Mouse (Mus musculus) heart, postnatal 0 days (tissue): ENCODE measurements around the gene Tppp. TPM values are rescaled to one million over a fixed set of nuclear protein-coding genes. Genes with fewer than 3 reads are reported as not detected.

Experiments
- ATAC-seq: fragments of 200-750 bp; cut with Nextera tagmentation; 2 replicates; pipeline ENCODE4 v1.8.0; 2017; ENCODE audit warnings: low read depth, moderate number of reproducible peaks, moderate library complexity; ENCODE audit not compliant: insufficient read depth
- DNase-seq: peaks from one replicate; pipeline ENCODE4 v3.0.0-alpha.2; 2016; ENCODE audit warnings: low spot score
- H3K27ac ChIP-seq: fragments of 300-500 bp; sonication (generic); 2 replicates; pipeline ENCODE4 v1.5.1; 2014; ENCODE audit warnings: low read depth, mild to moderate bottlenecking
- H3K27me3 ChIP-seq: fragments of 300-500 bp; sonication (generic); 2 replicates; pipeline ENCODE4 v1.6.1; 2014; ENCODE audit warnings: low read length, mixed read lengths; ENCODE audit not compliant: control insufficient read depth, insufficient read depth
- H3K36me3 ChIP-seq: fragments of 300-500 bp; sonication (generic); replicated peaks from 2 replicates; pipeline ENCODE4 v1.6.1; 2014; ENCODE audit warnings: low read length, mixed read lengths; ENCODE audit not compliant: control insufficient read depth, insufficient read depth
- H3K4me1 ChIP-seq: fragments of 300-500 bp; sonication (generic); 2 replicates; pipeline ENCODE4 v1.6.1; 2014; ENCODE audit warnings: antibody characterized with exemption; ENCODE audit not compliant: control insufficient read depth, insufficient read depth
- H3K4me2 ChIP-seq: fragments of 300-500 bp; sonication (generic); 2 replicates; pipeline ENCODE4 v1.6.1; 2014; ENCODE audit warnings: low read depth, mild to moderate bottlenecking, low read length, moderate library complexity
- H3K4me3 ChIP-seq: fragments of 300-500 bp; sonication (generic); 2 replicates; pipeline ENCODE4 v1.5.1; 2014; ENCODE audit warnings: low read depth, low read length
- H3K9ac ChIP-seq: fragments of 300-500 bp; sonication (generic); replicated peaks from 2 replicates; pipeline ENCODE4 v1.6.1; 2014; ENCODE audit warnings: low read depth, low read length, mixed read lengths
- H3K9me3 ChIP-seq: fragments of 300-500 bp; sonication (generic); replicated peaks from 2 replicates; pipeline ENCODE4 v1.6.1; 2016; ENCODE audit warnings: low read length; ENCODE audit not compliant: control insufficient read depth
- CTCF ChIP-seq: IDR thresholded peaks from 2 replicates; pipeline ENCODE4 v1.5.1; 2016; ENCODE audit warnings: antibody characterized with exemption, control low read depth, low read depth
- EP300 ChIP-seq: IDR thresholded peaks from 2 replicates; pipeline ENCODE4 v1.6.1; 2016; ENCODE audit warnings: antibody characterized with exemption, low read depth
- WGBS: fragments of 180-500 bp; shearing (Covaris S2); extraction: QIAGEN DNeasy Blood & Tissue Kit; methylation state at CpG from one replicate; pipeline ENCODE4 v1.1.7; 2014; 5-methylcytosine and 5-hydroxymethylcytosine counted together
- polyA plus RNA-seq: library from polyadenylated mRNA; unstranded; fragments of >200 nt; fragmentation: Nextera tagmentation; extraction: Ambion mirVana; gene quantifications from 2 replicates; pipeline ENCODE4 v1.2.1, GENCODE M21; 2015
- total RNA-seq: library from RNA; depleted of rRNA; stranded (reverse); fragments of >200 nt; gene quantifications from 2 replicates; pipeline ENCODE4 v1.2.3, GENCODE M21; 2014; ENCODE audit warnings: low replicate concordance

The Tppp gene
- total and polyA plus RNA-seq, 2 experiments from 2014 or later = 5.8 to 16.9 TPM

DNA sequence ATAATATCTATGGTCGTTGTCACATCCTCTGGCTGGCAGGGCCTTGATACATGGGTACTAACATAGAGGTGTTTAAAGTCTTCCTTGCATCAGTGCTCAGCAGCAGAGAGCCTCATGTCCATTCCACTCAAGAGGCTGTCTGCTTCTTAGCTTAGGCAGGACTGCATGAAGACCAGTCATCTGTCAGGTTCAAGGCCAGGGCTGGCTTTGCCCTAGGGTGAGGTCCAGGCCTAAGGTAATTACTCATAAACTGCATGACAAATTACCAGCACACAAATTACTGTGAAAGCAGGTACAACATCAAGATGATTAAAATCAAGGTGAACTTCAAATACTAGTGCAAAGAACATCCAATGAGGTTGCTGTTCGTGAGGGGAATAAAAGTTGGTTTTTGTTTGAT, 26.6 kb downstream of the Tppp start:
- H3K27ac ChIP-seq = no peak overlapping the region
- H3K4me2 ChIP-seq = no peak overlapping the region
- TF ChIP-seq EP300 (no peak), CTCF (no peak)
- ATAC-seq (no peak), DNase-seq (no peak)
- H3K4me1 ChIP-seq = no peaks in the 10 kb centered on the region
- no peaks in the 10 kb centered on the region for H3K9me3 ChIP-seq
- WGBS = 93% methylated on average over 2 of the region's 2 CpGs
- no peak overlapping the region for H3K9ac ChIP-seq
- no peaks in the 10 kb centered on the region for H3K27me3 ChIP-seq
- H3K4me3 ChIP-seq = no peak overlapping the region
- peaks cover 69% of the 10 kb centered on the region for H3K36me3 ChIP-seq

DNA sequence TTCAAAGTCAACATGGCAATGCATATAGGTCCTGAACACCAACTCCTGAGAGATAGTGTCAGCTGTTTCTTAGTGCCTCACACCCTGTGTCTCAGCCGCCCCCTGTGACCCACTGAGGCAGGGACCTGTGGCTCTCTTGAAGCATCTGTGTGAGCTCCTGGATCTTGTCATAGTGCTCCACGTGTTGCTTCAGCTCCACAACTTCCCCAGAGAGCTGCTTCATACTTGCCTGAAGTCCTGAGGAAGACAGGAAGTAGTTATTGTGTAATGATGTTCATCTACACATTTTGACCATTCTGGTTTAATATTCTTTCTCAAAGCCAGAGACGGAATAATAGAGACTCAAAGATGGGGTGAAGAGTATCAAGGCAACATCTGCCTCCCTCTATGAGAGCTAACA, 30.7 kb downstream of the Tppp start:
- DNase-seq (no peak), ATAC-seq (no peak)
- WGBS = 78% methylated on average over 3 of the region's 3 CpGs
- H3K9ac ChIP-seq = no peak overlapping the region
- TF ChIP-seq EP300 (no peak), CTCF (no peak)
- peaks cover 60% of the 10 kb centered on the region for H3K36me3 ChIP-seq
- no peak overlapping the region for H3K4me2 ChIP-seq
- no peaks in the 10 kb centered on the region for H3K4me1 ChIP-seq
- no peaks in the 10 kb centered on the region for H3K9me3 ChIP-seq
- H3K27me3 ChIP-seq = no peaks in the 10 kb centered on the region
- no peak overlapping the region for H3K4me3 ChIP-seq
- H3K27ac ChIP-seq = no peak overlapping the region

DNA sequence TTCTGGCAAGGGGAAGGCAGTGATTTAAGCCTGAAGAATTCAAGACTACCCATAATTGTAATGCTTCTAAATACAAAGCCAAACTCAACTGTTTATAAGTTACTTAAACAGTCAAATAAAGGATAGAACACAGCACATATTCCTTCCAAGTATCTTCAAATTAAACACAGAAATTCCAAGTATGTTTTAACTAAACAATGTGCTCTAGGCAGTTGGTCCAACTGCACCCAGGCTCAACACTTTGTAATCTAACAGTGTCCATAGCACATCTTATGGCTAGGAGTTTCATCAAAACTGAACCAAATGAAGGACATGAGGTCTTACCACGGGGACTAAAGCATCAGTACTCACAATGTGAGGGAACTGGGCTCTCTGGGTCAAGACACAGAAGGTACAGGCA, 47.0 kb downstream of the Tppp start:
- no peak overlapping the region for H3K4me3 ChIP-seq
- no peak for ATAC-seq
- H3K9ac ChIP-seq = no peak overlapping the region
- H3K4me1 ChIP-seq = no peaks in the 10 kb centered on the region
- DNase-seq = no peak
- WGBS = 88% methylated on average over 1 of the region's 1 CpGs
- no peaks in the 10 kb centered on the region for H3K9me3 ChIP-seq
- TF ChIP-seq EP300 (no peak), CTCF (no peak)
- no peaks in the 10 kb centered on the region for H3K27me3 ChIP-seq
- H3K27ac ChIP-seq = no peak overlapping the region
- peaks cover 16% of the 10 kb centered on the region for H3K36me3 ChIP-seq
- no peak overlapping the region for H3K4me2 ChIP-seq

DNA sequence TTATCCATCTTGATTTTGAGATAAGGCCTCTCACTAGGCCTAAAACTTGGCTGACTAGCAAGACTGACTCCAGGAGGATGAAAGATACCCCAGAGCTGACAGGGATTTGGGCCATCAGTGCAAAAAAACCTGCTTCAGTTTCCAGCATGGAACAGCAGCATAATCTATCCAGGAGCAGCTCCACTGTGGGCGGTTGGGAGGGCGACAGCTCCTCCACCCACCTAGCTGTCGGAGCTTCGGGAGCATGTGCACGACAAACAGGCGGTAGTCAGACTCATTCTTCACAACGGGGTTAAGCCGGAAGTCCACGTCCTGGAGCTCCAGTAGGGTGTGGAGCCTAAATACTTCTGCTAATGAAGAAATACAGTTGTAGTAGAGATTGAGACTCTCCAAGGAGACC, 48.9 kb downstream of the Tppp start:
- Histone ChIP-seq H3K27ac (no peak overlapping the region), H3K9me3 (no peaks in the 10 kb centered on the region), H3K27me3 (no peaks in the 10 kb centered on the region), H3K36me3 (peaks cover 10% of the 10 kb centered on the region), H3K4me2 (no peak overlapping the region), H3K4me3 (no peak overlapping the region), H3K9ac (no peak overlapping the region), H3K4me1 (no peaks in the 10 kb centered on the region)
- TF ChIP-seq CTCF (no peak), EP300 (no peak)
- ATAC-seq (no peak), DNase-seq (no peak)
- 90% methylated on average over 9 of the region's 9 CpGs for WGBS

DNA sequence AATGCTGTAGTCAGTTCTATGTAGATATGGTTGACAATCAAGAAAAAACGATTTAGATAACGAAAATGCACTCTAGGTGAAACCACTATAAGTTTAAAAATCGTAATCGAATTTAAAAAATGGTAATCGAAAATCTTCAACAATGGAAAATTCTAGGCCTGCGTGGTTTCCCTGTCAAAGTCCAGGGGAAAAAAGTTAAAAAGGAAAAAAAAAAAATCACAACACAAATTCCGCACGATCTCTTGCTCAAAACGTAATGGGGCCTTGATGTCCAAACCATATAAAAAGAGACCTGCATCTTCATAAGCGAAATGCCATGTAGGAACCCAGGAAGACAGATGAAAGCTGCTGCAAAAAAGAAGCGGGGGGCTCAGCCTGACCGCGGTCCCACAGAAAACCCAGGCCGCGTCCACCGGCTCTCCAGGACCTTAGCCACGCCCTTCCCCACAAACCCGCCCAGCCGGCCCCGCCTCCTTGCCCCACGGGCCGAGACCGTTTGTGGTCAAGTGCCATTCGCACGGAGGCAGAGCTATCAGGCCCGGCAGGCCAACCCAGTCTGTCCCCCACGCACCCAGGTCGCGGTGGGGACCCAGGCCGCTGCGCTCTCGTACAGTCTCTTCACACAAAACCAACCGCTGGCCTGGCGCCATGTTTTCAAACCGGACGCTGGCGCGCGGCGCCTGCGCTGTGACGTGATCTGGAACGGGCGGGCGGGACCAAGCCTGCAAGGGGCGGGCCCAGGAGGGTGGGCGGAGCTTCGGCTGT, 52.6 kb downstream of the Tppp start, which contains the start of gene Cep72:
TSS of gene Cep72 (minus strand) at position 687 of the 765 bp plus-strand sequence.
- Histone ChIP-seq H3K9me3 (no peaks in the 10 kb centered on the region), H3K4me1 (no peaks in the 10 kb centered on the region), H3K27me3 (no peaks in the 10 kb centered on the region), H3K27ac (peak within 1 kb of the TSS; percentile 79), H3K4me3 (peak within 1 kb of the TSS; percentile 70), H3K36me3 (peaks cover 10% of the 10 kb centered on the region), H3K9ac (peak within 1 kb of the TSS; percentile 69), H3K4me2 (peak within 1 kb of the TSS; percentile 72)
- WGBS = 2% methylated on average over 48 of the region's 48 CpGs
- peak; percentile 83 for DNase-seq
- no peak for TF ChIP-seq CTCF
- ATAC-seq = peak; percentile 97
